Mouse (Mus musculus): ENCODE measurements around the gene Plekhh3.

The Plekhh3 gene

GRCm38 (mm10) chr11:101170811-101171610 lies at the start of gene Plekhh3:
TSS of gene Plekhh3 (minus strand) at chr11:101171351.
- DNase-seq: peak; percentile 98

- no peak for DNase-seq
These were observed 49.7 kb upstream of the Plekhh3 start for GRCm38 (mm10) chr11:101220853-101221252.

GRCm38 (mm10) chr11:101218436-101219055 lies 47.4 kb upstream of the Plekhh3 start:
- DNase-seq: no peak

GRCm38 (mm10) chr11:101216936-101217335 lies 45.8 kb upstream of the Plekhh3 start:
- no peak for DNase-seq

- DNase-seq: peak; percentile 78
These were observed 40.8 kb upstream of the Plekhh3 start for GRCm38 (mm10) chr11:101211970-101212369.

GRCm38 (mm10) chr11:101200986-101201385 lies 29.8 kb upstream of the Plekhh3 start:
- DNase-seq: peak; percentile 58

GRCm38 (mm10) chr11:101199555-101199954 lies 28.4 kb upstream of the Plekhh3 start:
- DNase-seq: no peak

- DNase-seq: no peak
These were observed 25.0 kb upstream of the Plekhh3 start for GRCm38 (mm10) chr11:101196175-101196574.

- no peak for DNase-seq
These were observed 24.4 kb upstream of the Plekhh3 start for GRCm38 (mm10) chr11:101195571-101195970.

- no peak for DNase-seq
These were observed 23.9 kb upstream of the Plekhh3 start for GRCm38 (mm10) chr11:101195101-101195500.

- no peak for DNase-seq
These were observed 23.5 kb upstream of the Plekhh3 start for GRCm38 (mm10) chr11:101194643-101195042.

GRCm38 (mm10) chr11:101194137-101194536 lies 23.0 kb upstream of the Plekhh3 start:
- DNase-seq: no peak

GRCm38 (mm10) chr11:101193076-101193475 lies 21.9 kb upstream of the Plekhh3 start:
- DNase-seq: no peak

GRCm38 (mm10) chr11:101192646-101193045 lies 21.5 kb upstream of the Plekhh3 start:
- DNase-seq: no peak

- no peak for DNase-seq
These were observed 20.8 kb upstream of the Plekhh3 start for GRCm38 (mm10) chr11:101191919-101192470.

- no peak for DNase-seq
These were observed 20.1 kb upstream of the Plekhh3 start for GRCm38 (mm10) chr11:101190913-101191907.

GRCm38 (mm10) chr11:101190181-101190912 lies 19.2 kb upstream of the Plekhh3 start:
- DNase-seq: no peak

- DNase-seq: peak; percentile 88
These were observed 18.5 kb upstream of the Plekhh3 start for GRCm38 (mm10) chr11:101189495-101190180.

GRCm38 (mm10) chr11:101188166-101188805 lies 17.1 kb upstream of the Plekhh3 start:
- no peak for DNase-seq

- DNase-seq: no peak
These were observed 16.4 kb upstream of the Plekhh3 start for GRCm38 (mm10) chr11:101187541-101187940.
